Mouse (Mus musculus): ENCODE results near the gene Olfr1368. TPM values are rescaled to one million over a fixed set of nuclear protein-coding genes. Genes with fewer than 3 reads are reported as not detected.
A peak's percentile ranks its signal among the peaks of the same experiment; 100 is the strongest.
"Not testable (repeated sequence)": the region's sequence is repeated elsewhere in the genome, so short reads cannot be mapped to it uniquely, and the experiment has no call there.

Gene Olfr1368
- polyA plus RNA-seq, 1 experiment from 2014 or later: not detected

GRCm38 (mm10) chr13:21160657-21161590, 15.3 kb upstream of the Olfr1368 start:
- no peak overlapping the region for H3K27ac ChIP-seq (replicated peaks; ENCODE audit: low read depth, low read length)
- peaks cover under 1% of the 10 kb centered on the region; the same call in 1 of the 2 replicates for H3K27me3 ChIP-seq (ENCODE audit: control insufficient read depth, insufficient read depth, low read length)
- peak overlapping the region; percentile 95 for H3K4me2 ChIP-seq (ENCODE audit: low read length)
- H3K36me3 ChIP-seq (ENCODE audit: control insufficient read depth, insufficient read depth, low read length): no peaks in the 10 kb centered on the region
- WGBS: under 1% methylated on average over 32 of the region's 32 CpGs
- peak; percentile 96 for DNase-seq
- H3K4me3 ChIP-seq (replicated peaks; ENCODE audit: low read depth, low read length): peak overlapping the region; percentile 48
- no peaks in the 10 kb centered on the region for H3K9me3 ChIP-seq (ENCODE audit: control insufficient read depth, low read length)
- H3K9ac ChIP-seq (replicated peaks; ENCODE audit: low read length): no peak overlapping the region; the same call in 1 of the 2 replicates
- ATAC-seq (ENCODE audit: low FRiP score, low TSS enrichment): peak; percentile 90
- peaks cover 7% of the 10 kb centered on the region; the same call in 1 of the 2 replicates for H3K4me1 ChIP-seq (ENCODE audit: control insufficient read depth, insufficient read depth, low read length)

DNA sequence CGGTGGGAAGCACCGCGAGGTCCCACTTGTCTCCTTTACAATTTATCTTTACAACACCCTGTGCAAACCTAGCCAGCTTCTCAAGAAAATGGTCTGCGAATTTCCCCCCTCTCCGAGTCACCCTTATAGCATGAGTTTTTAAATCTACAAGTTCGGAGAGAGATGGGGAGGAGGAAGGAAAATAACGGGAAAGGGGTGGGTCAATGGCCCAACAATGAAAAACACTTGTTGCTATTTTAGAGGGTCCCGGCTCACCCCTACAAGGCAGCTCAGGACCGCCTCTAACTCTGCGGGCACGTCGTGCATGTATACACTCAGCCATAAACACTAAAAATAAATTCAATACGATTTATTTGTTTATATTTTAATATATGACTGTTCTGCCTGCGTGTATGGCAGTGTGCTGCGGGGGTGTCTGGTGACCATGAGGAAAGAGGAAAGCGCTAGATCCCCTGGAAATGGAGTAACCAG, 14.4 kb upstream of the Olfr1368 start:
- H3K9ac ChIP-seq (replicated peaks; ENCODE audit: low read length): peak overlapping the region; percentile 38; the same call in 1 of the 2 replicates
- ATAC-seq (ENCODE audit: low FRiP score, low TSS enrichment): peak; percentile 48; the same call in 1 of the 2 replicates
- peak overlapping the region; percentile 48 for H3K4me3 ChIP-seq (replicated peaks; ENCODE audit: low read depth, low read length)
- H3K9me3 ChIP-seq (ENCODE audit: control insufficient read depth, low read length): no peaks in the 10 kb centered on the region
- no peaks in the 10 kb centered on the region for H3K36me3 ChIP-seq (ENCODE audit: control insufficient read depth, insufficient read depth, low read length)
- WGBS: under 1% methylated on average over 16 of the region's 16 CpGs
- DNase-seq: peak; percentile 47
- peak overlapping the region; percentile 95 for H3K4me2 ChIP-seq (ENCODE audit: low read length)
- peaks cover 7% of the 10 kb centered on the region; the same call in 1 of the 2 replicates for H3K4me1 ChIP-seq (ENCODE audit: control insufficient read depth, insufficient read depth, low read length)
- H3K27ac ChIP-seq (replicated peaks; ENCODE audit: low read depth, low read length): no peak overlapping the region
- no peaks in the 10 kb centered on the region for H3K27me3 ChIP-seq (ENCODE audit: control insufficient read depth, insufficient read depth, low read length)

- Histone ChIP-seq H3K9me3 (ENCODE audit: control insufficient read depth, low read length) (no peaks in the 10 kb centered on the region), H3K27ac (replicated peaks; ENCODE audit: low read depth, low read length) (no peak overlapping the region), H3K36me3 (ENCODE audit: control insufficient read depth, insufficient read depth, low read length) (no peaks in the 10 kb centered on the region), H3K4me1 (ENCODE audit: control insufficient read depth, insufficient read depth, low read length) (peaks cover 7% of the 10 kb centered on the region; the same call in 1 of the 2 replicates), H3K9ac (replicated peaks; ENCODE audit: low read length) (peak overlapping the region; percentile 59; the same call in 1 of the 2 replicates), H3K4me2 (ENCODE audit: low read length) (peak overlapping the region; percentile 95), H3K4me3 (replicated peaks; ENCODE audit: low read depth, low read length) (peak overlapping the region; percentile 48), H3K27me3 (ENCODE audit: control insufficient read depth, insufficient read depth, low read length) (no peaks in the 10 kb centered on the region)
- under 1% methylated on average over 15 of the region's 15 CpGs for WGBS
- no peak for ATAC-seq (ENCODE audit: low FRiP score, low TSS enrichment)
- peak; percentile 67 for DNase-seq
These were observed 13.8 kb upstream of the Olfr1368 start for GRCm38 (mm10) chr13:21159475-21159819.

DNA sequence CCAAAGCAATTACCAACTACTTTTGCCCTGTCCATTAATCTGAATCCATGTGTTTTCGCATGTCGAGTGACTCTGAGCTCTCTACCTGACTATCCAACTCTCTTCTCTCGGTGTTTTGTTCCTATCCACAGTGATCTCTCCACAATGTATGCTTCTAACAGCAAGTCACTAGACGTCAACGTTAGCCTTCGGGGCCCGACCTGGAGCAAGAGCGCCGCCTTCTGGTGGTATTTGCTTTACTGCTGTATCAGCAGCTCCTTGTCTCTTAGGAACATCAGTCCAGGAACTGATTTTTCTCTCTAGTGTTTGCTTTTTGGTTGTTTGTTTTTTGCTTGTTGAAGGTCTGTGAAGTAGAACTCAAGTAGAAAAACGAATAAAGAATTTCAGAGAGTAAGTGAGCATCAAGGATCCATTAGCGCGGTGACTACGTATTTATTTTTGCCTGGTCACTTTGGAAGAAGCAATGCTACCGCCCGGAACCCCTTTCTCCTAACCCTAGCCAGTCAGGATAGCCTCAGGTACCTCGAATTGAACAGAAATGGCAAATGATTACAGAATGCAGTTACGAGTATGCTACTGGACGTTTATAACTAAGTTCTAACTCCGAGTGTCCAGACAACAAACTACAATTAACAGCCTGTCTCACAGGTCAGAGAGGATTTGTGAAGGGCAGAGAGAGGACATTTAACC, 13.3 kb upstream of the Olfr1368 start:
- H3K4me1 ChIP-seq (ENCODE audit: control insufficient read depth, insufficient read depth, low read length): peaks cover 7% of the 10 kb centered on the region; the same call in 1 of the 2 replicates
- H3K27me3 ChIP-seq (ENCODE audit: control insufficient read depth, insufficient read depth, low read length): no peaks in the 10 kb centered on the region
- H3K4me3 ChIP-seq (replicated peaks; ENCODE audit: low read depth, low read length): peak overlapping the region; percentile 48
- DNase-seq (peak; percentile 94), ATAC-seq (ENCODE audit: low FRiP score, low TSS enrichment) (no peak)
- H3K9me3 ChIP-seq (ENCODE audit: control insufficient read depth, low read length): no peaks in the 10 kb centered on the region
- WGBS: under 1% methylated on average over 19 of the region's 19 CpGs
- H3K27ac ChIP-seq (replicated peaks; ENCODE audit: low read depth, low read length): no peak overlapping the region
- no peaks in the 10 kb centered on the region for H3K36me3 ChIP-seq (ENCODE audit: control insufficient read depth, insufficient read depth, low read length)
- H3K9ac ChIP-seq (replicated peaks; ENCODE audit: low read length): peak overlapping the region; percentile 59; the same call in 1 of the 2 replicates
- H3K4me2 ChIP-seq (ENCODE audit: low read length): peak overlapping the region; percentile 95

- Histone ChIP-seq H3K27me3 (ENCODE audit: control insufficient read depth, insufficient read depth, low read length) (no peaks in the 10 kb centered on the region), H3K9ac (replicated peaks; ENCODE audit: low read length) (no peak overlapping the region), H3K9me3 (ENCODE audit: control insufficient read depth, low read length) (no peaks in the 10 kb centered on the region), H3K4me2 (ENCODE audit: low read length) (peak overlapping the region; percentile 95), H3K36me3 (ENCODE audit: control insufficient read depth, insufficient read depth, low read length) (no peaks in the 10 kb centered on the region), H3K4me3 (replicated peaks; ENCODE audit: low read depth, low read length) (peak overlapping the region; percentile 48; the same call in 1 of the 2 replicates), H3K4me1 (ENCODE audit: control insufficient read depth, insufficient read depth, low read length) (peaks cover 7% of the 10 kb centered on the region; the same call in 1 of the 2 replicates), H3K27ac (replicated peaks; ENCODE audit: low read depth, low read length) (no peak overlapping the region)
- DNase-seq (peak; percentile 13), ATAC-seq (ENCODE audit: low FRiP score, low TSS enrichment) (no peak)
- 8% methylated on average over 9 of the region's 9 CpGs for WGBS
These were observed 12.4 kb upstream of the Olfr1368 start for GRCm38 (mm10) chr13:21158071-21158470.

DNA sequence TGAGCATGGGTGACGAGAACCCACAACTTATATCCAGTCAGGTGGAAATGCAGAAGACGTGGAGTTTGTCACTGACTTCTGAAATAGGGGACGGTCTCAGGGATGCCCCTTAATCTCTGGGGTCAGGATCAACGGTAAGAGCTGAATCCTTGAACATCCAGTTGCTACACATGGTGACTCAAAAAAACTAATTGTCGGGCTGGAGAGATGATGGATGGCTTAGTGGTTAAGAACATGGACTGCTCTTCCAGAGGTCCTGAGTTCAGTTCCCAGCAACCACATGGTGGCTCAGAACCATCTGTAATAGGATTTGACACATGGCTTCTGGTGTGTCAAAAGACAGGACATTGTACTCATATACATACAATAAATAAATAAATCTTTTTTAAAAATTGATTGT, 10.2 kb upstream of the Olfr1368 start:
- WGBS: 86% methylated on average over 5 of the region's 5 CpGs
- Histone ChIP-seq H3K9ac (replicated peaks; ENCODE audit: low read length) (no peak overlapping the region), H3K4me3 (replicated peaks; ENCODE audit: low read depth, low read length) (no peak overlapping the region), H3K4me2 (ENCODE audit: low read length) (no peak overlapping the region), H3K36me3 (ENCODE audit: control insufficient read depth, insufficient read depth, low read length) (no peaks in the 10 kb centered on the region), H3K27ac (replicated peaks; ENCODE audit: low read depth, low read length) (no peak overlapping the region), H3K4me1 (ENCODE audit: control insufficient read depth, insufficient read depth, low read length) (peaks cover 7% of the 10 kb centered on the region; the same call in 1 of the 2 replicates), H3K9me3 (ENCODE audit: control insufficient read depth, low read length) (no peaks in the 10 kb centered on the region), H3K27me3 (ENCODE audit: control insufficient read depth, insufficient read depth, low read length) (no peaks in the 10 kb centered on the region)
- DNase-seq (no peak), ATAC-seq (ENCODE audit: low FRiP score, low TSS enrichment) (no peak)

- DNase-seq (peak; percentile 33), ATAC-seq (ENCODE audit: low FRiP score, low TSS enrichment) (no peak; the same call in 1 of the 2 replicates)
- H3K36me3 ChIP-seq (ENCODE audit: control insufficient read depth, insufficient read depth, low read length): no peaks in the 10 kb centered on the region
- 54% methylated on average over 8 of the region's 8 CpGs for WGBS
- H3K27ac ChIP-seq (replicated peaks; ENCODE audit: low read depth, low read length): no peak overlapping the region
- no peaks in the 10 kb centered on the region for H3K9me3 ChIP-seq (ENCODE audit: control insufficient read depth, low read length)
- no peaks in the 10 kb centered on the region for H3K27me3 ChIP-seq (ENCODE audit: control insufficient read depth, insufficient read depth, low read length)
- no peaks in the 10 kb centered on the region for H3K4me1 ChIP-seq (ENCODE audit: control insufficient read depth, insufficient read depth, low read length)
- H3K9ac ChIP-seq (replicated peaks; ENCODE audit: low read length): no peak overlapping the region
- no peak overlapping the region for H3K4me3 ChIP-seq (replicated peaks; ENCODE audit: low read depth, low read length)
- H3K4me2 ChIP-seq (ENCODE audit: low read length): no peak overlapping the region
These were observed 3.2 kb downstream of the Olfr1368 start for GRCm38 (mm10) chr13:21142421-21142820.

DNA sequence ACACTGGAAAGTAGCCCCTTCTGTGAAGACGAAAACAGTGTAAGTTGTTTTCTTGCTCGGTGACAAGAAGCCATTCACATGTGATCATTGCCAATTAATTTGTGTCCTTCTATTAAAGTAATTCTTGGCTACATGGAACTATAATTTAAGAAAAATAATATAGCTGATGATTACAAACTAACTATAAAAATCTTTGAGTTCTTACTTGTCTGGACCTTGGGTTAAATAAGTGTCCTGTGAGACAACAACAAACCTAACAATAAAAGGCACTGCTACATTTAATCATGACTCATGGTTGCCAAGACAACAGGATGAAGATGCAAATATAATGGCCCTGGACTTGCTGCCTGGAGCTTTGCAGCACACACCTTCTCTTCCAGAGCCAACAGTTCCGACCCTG, 16.3 kb downstream of the Olfr1368 start, which contains the start of gene Olfr263:
TSS of gene Olfr263 (plus strand) at position 301 of the 400 bp plus-strand sequence.
- H3K27me3 ChIP-seq (ENCODE audit: control insufficient read depth, insufficient read depth, low read length); H3K4me3 ChIP-seq (replicated peaks; ENCODE audit: low read depth, low read length); DNase-seq; H3K9me3 ChIP-seq (ENCODE audit: control insufficient read depth, low read length); H3K36me3 ChIP-seq (ENCODE audit: control insufficient read depth, insufficient read depth, low read length); H3K4me2 ChIP-seq (ENCODE audit: low read length); ATAC-seq (ENCODE audit: low FRiP score, low TSS enrichment); H3K4me1 ChIP-seq (ENCODE audit: control insufficient read depth, insufficient read depth, low read length); H3K27ac ChIP-seq (replicated peaks; ENCODE audit: low read depth, low read length); H3K9ac ChIP-seq (replicated peaks; ENCODE audit: low read length): not testable (repeated sequence)
- WGBS: 74% methylated on average over 3 of the region's 3 CpGs

Measured in midbrain, embryonic 14.5 days (tissue).